Mouse (Mus musculus) inflammation-experienced regulatory T-cells, adult 16 weeks (primary cell): ENCODE results near the gene Nif3l1. TPM values are rescaled to one million over a fixed set of nuclear protein-coding genes. Genes with fewer than 3 reads are reported as not detected.

Experiments used
- polyA plus RNA-seq: library from polyadenylated mRNA; unstranded; fragments of 100-300 nt; shearing (Covaris generic); gene quantifications from one replicate; pipeline ENCODE4 v1.2.1, GENCODE M21; 2017

Nif3l1 gene
- 46.4 TPM for polyA plus RNA-seq

GRCm38 (mm10) chr1:58445143-58445722 is at the start of gene Nif3l1, which contains the start of gene Ppil3:
TSS of gene Nif3l1 (plus strand) at chr1:58445151.
TSS of gene Ppil3 (minus strand) at chr1:58445486.

GRCm38 (mm10) chr1:58423371-58424248 is 21.3 kb upstream of the Nif3l1 start, which contains the start of gene Clk1:
TSS of gene Clk1 (minus strand) at chr1:58424066.

GRCm38 (mm10) chr1:58504577-58505254 is 59.8 kb downstream of the Nif3l1 start, which contains the start of gene Orc2:
TSS of gene Orc2 (minus strand) at chr1:58505109.

Other genes starting within 250 kb of the Nif3l1 start
- gene Aox4, start 234.8 kb upstream of the Nif3l1 start, polyA plus RNA-seq, result not detected
- gene Aox2, start 166.8 kb upstream of the Nif3l1 start, polyA plus RNA-seq, result not detected
- 431 TPM for gene Bzw1, start 52.3 kb upstream of the Nif3l1 start, polyA plus RNA-seq
- 444 TPM for gene Clk1, start 21.1 kb upstream of the Nif3l1 start, polyA plus RNA-seq
- gene Ppil3, start 335 bp downstream of the Nif3l1 start, polyA plus RNA-seq, result 69.7 TPM
- gene Orc2, start 60.0 kb downstream of the Nif3l1 start, polyA plus RNA-seq, result 30.4 TPM
- gene Fam126b, start 141.2 kb downstream of the Nif3l1 start, polyA plus RNA-seq, result 16.4 TPM
- gene Ndufb3, start 141.2 kb downstream of the Nif3l1 start, polyA plus RNA-seq, result 130 TPM